Mouse (Mus musculus): ENCODE results near the gene Cacna1c.
"Not testable (repeated sequence)": the region's sequence is repeated elsewhere in the genome, so short reads cannot be mapped to it uniquely, and the experiment has no call there.

The Cacna1c gene

GRCm38 (mm10) chr6:119217661-119218060, 21.4 kb upstream of the Cacna1c start:
- in situ Hi-C loops (cut with MboI; ENCODE audit: low pct_unique_long_range_greater_than_20kb in 1 of 2, low sequenced_read_pairs in 2 of 2, unreplicated experiment in 1 of 2), result no loop called here

GRCm38 (mm10) chr6:119215040-119215613, 18.9 kb upstream of the Cacna1c start:
- in situ Hi-C loops (cut with MboI; ENCODE audit: low pct_unique_long_range_greater_than_20kb in 1 of 2, low sequenced_read_pairs in 2 of 2, unreplicated experiment in 1 of 2), result no loop called here

GRCm38 (mm10) chr6:119214190-119214589, 18.0 kb upstream of the Cacna1c start:
- in situ Hi-C loops (cut with MboI; ENCODE audit: low pct_unique_long_range_greater_than_20kb in 1 of 2, low sequenced_read_pairs in 2 of 2, unreplicated experiment in 1 of 2), result no loop called here

GRCm38 (mm10) chr6:119213375-119213774, 17.2 kb upstream of the Cacna1c start:
- in situ Hi-C loops (cut with MboI; ENCODE audit: low pct_unique_long_range_greater_than_20kb in 1 of 2, low sequenced_read_pairs in 2 of 2, unreplicated experiment in 1 of 2), result no loop called here

GRCm38 (mm10) chr6:119206006-119206405, 9.8 kb upstream of the Cacna1c start:
- in situ Hi-C loops (cut with MboI; ENCODE audit: low pct_unique_long_range_greater_than_20kb in 1 of 2, low sequenced_read_pairs in 2 of 2, unreplicated experiment in 1 of 2), result not testable (repeated sequence)

GRCm38 (mm10) chr6:119204915-119205314, 8.7 kb upstream of the Cacna1c start:
- in situ Hi-C loops (cut with MboI; ENCODE audit: low pct_unique_long_range_greater_than_20kb in 1 of 2, low sequenced_read_pairs in 2 of 2, unreplicated experiment in 1 of 2), result no loop called here

GRCm38 (mm10) chr6:119204286-119204685, 8.1 kb upstream of the Cacna1c start:
- in situ Hi-C loops (cut with MboI; ENCODE audit: low pct_unique_long_range_greater_than_20kb in 1 of 2, low sequenced_read_pairs in 2 of 2, unreplicated experiment in 1 of 2), result no loop called here

- in situ Hi-C loops (cut with MboI; ENCODE audit: low pct_unique_long_range_greater_than_20kb in 1 of 2, low sequenced_read_pairs in 2 of 2, unreplicated experiment in 1 of 2), result no loop called here
Observed at GRCm38 (mm10) chr6:119201575-119201974, 5.4 kb upstream of the Cacna1c start.

- in situ Hi-C loops (cut with MboI; ENCODE audit: low pct_unique_long_range_greater_than_20kb in 1 of 2, low sequenced_read_pairs in 2 of 2, unreplicated experiment in 1 of 2), result no loop called here
Observed at GRCm38 (mm10) chr6:119200362-119200761, 4.1 kb upstream of the Cacna1c start.

GRCm38 (mm10) chr6:119199274-119199879, 3.2 kb upstream of the Cacna1c start:
- in situ Hi-C loops (cut with MboI; ENCODE audit: low pct_unique_long_range_greater_than_20kb in 1 of 2, low sequenced_read_pairs in 2 of 2, unreplicated experiment in 1 of 2), result no loop called here

- in situ Hi-C loops (cut with MboI; ENCODE audit: low pct_unique_long_range_greater_than_20kb in 1 of 2, low sequenced_read_pairs in 2 of 2, unreplicated experiment in 1 of 2), result no loop called here
Observed at GRCm38 (mm10) chr6:119198534-119199273, 2.5 kb upstream of the Cacna1c start.

GRCm38 (mm10) chr6:119194601-119195000, 1.6 kb downstream of the Cacna1c start:
- in situ Hi-C loops (cut with MboI; ENCODE audit: low pct_unique_long_range_greater_than_20kb in 1 of 2, low sequenced_read_pairs in 2 of 2, unreplicated experiment in 1 of 2), result no loop called here

- in situ Hi-C loops (cut with MboI; ENCODE audit: low pct_unique_long_range_greater_than_20kb in 1 of 2, low sequenced_read_pairs in 2 of 2, unreplicated experiment in 1 of 2), result no loop called here
Observed at GRCm38 (mm10) chr6:119194161-119194560, 2.1 kb downstream of the Cacna1c start.

- in situ Hi-C loops (cut with MboI; ENCODE audit: low pct_unique_long_range_greater_than_20kb in 1 of 2, low sequenced_read_pairs in 2 of 2, unreplicated experiment in 1 of 2), result no loop called here
Observed at GRCm38 (mm10) chr6:119193571-119194154, 2.6 kb downstream of the Cacna1c start.

GRCm38 (mm10) chr6:119191478-119191877, 4.7 kb downstream of the Cacna1c start:
- in situ Hi-C loops (cut with MboI; ENCODE audit: low pct_unique_long_range_greater_than_20kb in 1 of 2, low sequenced_read_pairs in 2 of 2, unreplicated experiment in 1 of 2), result no loop called here

GRCm38 (mm10) chr6:119187631-119188030, 8.6 kb downstream of the Cacna1c start:
- in situ Hi-C loops (cut with MboI; ENCODE audit: low pct_unique_long_range_greater_than_20kb in 1 of 2, low sequenced_read_pairs in 2 of 2, unreplicated experiment in 1 of 2), result no loop called here

- in situ Hi-C loops (cut with MboI; ENCODE audit: low pct_unique_long_range_greater_than_20kb in 1 of 2, low sequenced_read_pairs in 2 of 2, unreplicated experiment in 1 of 2), result no loop called here
Observed at GRCm38 (mm10) chr6:119186658-119187057, 9.6 kb downstream of the Cacna1c start.

- in situ Hi-C loops (cut with MboI; ENCODE audit: low pct_unique_long_range_greater_than_20kb in 1 of 2, low sequenced_read_pairs in 2 of 2, unreplicated experiment in 1 of 2), result no loop called here
Observed at GRCm38 (mm10) chr6:119183781-119184180, 12.4 kb downstream of the Cacna1c start.

- in situ Hi-C loops (cut with MboI; ENCODE audit: low pct_unique_long_range_greater_than_20kb in 1 of 2, low sequenced_read_pairs in 2 of 2, unreplicated experiment in 1 of 2), result no loop called here
Observed at GRCm38 (mm10) chr6:119182211-119182610, 14.0 kb downstream of the Cacna1c start.
